Mouse (Mus musculus) hindbrain, embryonic 12.5 days (tissue): ENCODE results near the gene Fam219b. TPM values are rescaled to one million over a fixed set of nuclear protein-coding genes. Genes with fewer than 3 reads are reported as not detected.

Source experiments
- ATAC-seq: fragments of 200-750 bp; cut with Nextera tagmentation; 2 replicates; pipeline ENCODE4 v1.8.0; 2017; ENCODE audit warnings: moderate TSS enrichment; ENCODE audit not compliant: low FRiP score
- H3K27ac ChIP-seq: fragments of 300-500 bp; sonication (generic); 2 replicates; pipeline ENCODE4 v1.5.1; 2016; ENCODE audit warnings: mild to moderate bottlenecking
- H3K27me3 ChIP-seq: fragments of 300-500 bp; sonication (generic); 2 replicates; pipeline ENCODE4 v1.6.1; 2016; ENCODE audit warnings: mild to moderate bottlenecking
- H3K36me3 ChIP-seq: fragments of 300-500 bp; sonication (generic); 2 replicates; pipeline ENCODE4 v1.6.1; 2016; ENCODE audit warnings: mild to moderate bottlenecking
- H3K4me1 ChIP-seq: fragments of 300-500 bp; sonication (generic); 2 replicates; pipeline ENCODE4 v1.6.1; 2016
- H3K4me2 ChIP-seq: fragments of 300-500 bp; sonication (generic); replicated peaks from 2 replicates; pipeline ENCODE4 v1.6.1; 2016; ENCODE audit warnings: mild to moderate bottlenecking
- H3K4me3 ChIP-seq: fragments of 300-500 bp; sonication (generic); 2 replicates; pipeline ENCODE4 v1.5.1; 2016; ENCODE audit warnings: mild to moderate bottlenecking
- H3K9ac ChIP-seq: fragments of 300-500 bp; sonication (generic); 2 replicates; pipeline ENCODE4 v1.6.1; 2016; ENCODE audit warnings: mild to moderate bottlenecking, moderate library complexity
- H3K9me3 ChIP-seq: fragments of 300-500 bp; sonication (generic); replicated peaks from 2 replicates; pipeline ENCODE4 v1.6.1; 2016; ENCODE audit warnings: mild to moderate bottlenecking
- WGBS: fragments of 180-500 bp; shearing (Covaris S2); methylation state at CpG from one replicate; pipeline ENCODE4 v1.1.7; 2016; 5-methylcytosine and 5-hydroxymethylcytosine counted together
- polyA plus RNA-seq: library from polyadenylated mRNA; unstranded; fragments of >200 nt; fragmentation: Nextera tagmentation; extraction: Ambion mirVana; gene quantifications from 2 replicates; pipeline ENCODE4 v1.2.1, GENCODE M21; 2016

Gene Fam219b
- polyA plus RNA-seq, 1 experiment from 2014 or later, result 20.0 TPM

DNA sequence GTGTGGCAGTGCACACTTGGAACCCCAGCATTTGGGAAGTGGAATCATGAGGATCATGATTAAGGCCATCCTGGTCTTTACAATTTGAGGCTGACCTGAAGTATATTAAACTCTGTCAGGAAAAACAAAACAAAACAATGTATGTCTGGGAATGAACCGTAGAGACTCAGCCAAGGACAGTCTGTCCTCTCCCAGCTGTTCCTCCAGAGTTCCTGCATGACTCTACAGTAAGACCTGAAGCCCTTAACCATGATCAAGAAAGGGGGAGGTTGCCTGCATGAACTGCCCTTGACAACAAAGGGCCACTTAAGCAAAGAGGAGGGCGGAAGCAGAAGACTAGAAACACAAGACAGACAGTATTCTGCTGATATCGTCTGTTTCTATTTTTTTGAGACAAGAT lies 38.2 kb downstream of the Fam219b start:
- no peaks in the 10 kb centered on the region for H3K9me3 ChIP-seq
- H3K4me1 ChIP-seq, result no peaks in the 10 kb centered on the region
- H3K4me3 ChIP-seq, result no peak overlapping the region
- H3K36me3 ChIP-seq, result peaks cover 47% of the 10 kb centered on the region
- H3K9ac ChIP-seq, result no peak overlapping the region
- 80% methylated on average over 3 of the region's 3 CpGs for WGBS
- ATAC-seq, result no peak
- H3K4me2 ChIP-seq, result no peak overlapping the region
- H3K27ac ChIP-seq, result no peak overlapping the region
- H3K27me3 ChIP-seq, result no peaks in the 10 kb centered on the region

DNA sequence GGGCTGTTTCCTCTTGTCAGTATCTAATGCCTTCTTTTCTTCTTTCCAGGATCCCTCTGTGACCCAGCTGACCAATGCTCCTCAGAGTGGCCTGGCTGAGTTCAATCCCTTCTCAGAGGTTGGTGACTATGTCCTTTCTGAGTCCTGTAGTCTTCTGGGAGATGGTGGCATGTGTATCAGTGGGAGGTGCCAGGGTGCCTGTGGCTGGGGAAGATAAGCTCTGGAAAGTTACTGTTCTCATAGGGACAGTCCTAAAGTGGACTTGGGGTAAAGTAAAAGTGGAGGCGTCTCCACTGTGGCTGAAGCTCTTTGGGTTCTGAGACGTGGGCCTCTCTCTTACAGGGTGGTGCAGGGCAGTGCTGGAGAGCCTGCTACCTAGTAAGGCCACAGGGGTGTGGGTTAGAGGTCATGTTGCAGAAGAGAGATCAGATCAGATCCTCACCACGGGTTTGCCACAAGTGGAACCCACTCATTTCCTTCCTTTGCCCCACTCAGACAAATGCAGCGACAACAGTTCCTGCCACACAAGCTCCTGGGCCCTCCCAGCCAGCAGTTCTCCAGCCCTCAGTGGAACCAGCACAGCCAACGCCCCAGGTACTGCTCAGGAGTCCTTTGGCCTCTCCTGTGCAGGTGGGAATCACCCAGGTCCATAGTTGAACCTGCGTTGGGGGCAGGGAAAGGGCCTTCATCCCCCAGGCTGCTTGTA lies 40.0 kb downstream of the Fam219b start:
- H3K27me3 ChIP-seq, result no peaks in the 10 kb centered on the region
- WGBS, result 83% methylated on average over 6 of the region's 6 CpGs
- H3K9ac ChIP-seq, result no peak overlapping the region
- H3K4me3 ChIP-seq, result no peak overlapping the region
- peaks cover 54% of the 10 kb centered on the region for H3K36me3 ChIP-seq
- ATAC-seq, result no peak
- no peaks in the 10 kb centered on the region for H3K9me3 ChIP-seq
- H3K4me1 ChIP-seq, result no peaks in the 10 kb centered on the region
- no peak overlapping the region for H3K4me2 ChIP-seq
- H3K27ac ChIP-seq, result no peak overlapping the region

DNA sequence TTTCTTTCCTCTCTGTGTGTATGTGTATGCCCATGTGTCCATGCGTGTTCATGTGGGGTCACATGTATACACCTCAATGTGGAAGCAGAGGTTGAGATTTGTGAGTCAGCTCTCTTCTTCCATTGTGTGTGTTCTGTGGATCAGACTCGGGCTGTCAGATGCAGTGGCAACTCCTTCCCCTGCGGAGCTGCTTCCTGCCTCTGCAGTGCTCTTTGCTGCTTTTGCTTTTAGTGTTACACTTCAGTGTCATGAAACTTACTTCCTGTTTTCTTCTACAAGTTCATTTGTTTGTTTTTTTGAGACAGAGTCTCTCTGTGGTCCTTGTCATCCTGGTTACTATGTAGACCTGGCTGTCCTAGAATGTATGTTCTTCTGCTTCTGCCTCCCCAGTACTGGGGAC lies 47.7 kb downstream of the Fam219b start:
- Histone ChIP-seq H3K4me1 (peaks cover 10% of the 10 kb centered on the region), H3K36me3 (peaks cover 70% of the 10 kb centered on the region), H3K4me3 (no peak overlapping the region), H3K4me2 (no peak overlapping the region), H3K9me3 (no peaks in the 10 kb centered on the region), H3K27me3 (no peaks in the 10 kb centered on the region), H3K27ac (no peak overlapping the region), H3K9ac (no peak overlapping the region)
- 88% methylated on average over 3 of the region's 3 CpGs for WGBS
- ATAC-seq, result no peak

DNA sequence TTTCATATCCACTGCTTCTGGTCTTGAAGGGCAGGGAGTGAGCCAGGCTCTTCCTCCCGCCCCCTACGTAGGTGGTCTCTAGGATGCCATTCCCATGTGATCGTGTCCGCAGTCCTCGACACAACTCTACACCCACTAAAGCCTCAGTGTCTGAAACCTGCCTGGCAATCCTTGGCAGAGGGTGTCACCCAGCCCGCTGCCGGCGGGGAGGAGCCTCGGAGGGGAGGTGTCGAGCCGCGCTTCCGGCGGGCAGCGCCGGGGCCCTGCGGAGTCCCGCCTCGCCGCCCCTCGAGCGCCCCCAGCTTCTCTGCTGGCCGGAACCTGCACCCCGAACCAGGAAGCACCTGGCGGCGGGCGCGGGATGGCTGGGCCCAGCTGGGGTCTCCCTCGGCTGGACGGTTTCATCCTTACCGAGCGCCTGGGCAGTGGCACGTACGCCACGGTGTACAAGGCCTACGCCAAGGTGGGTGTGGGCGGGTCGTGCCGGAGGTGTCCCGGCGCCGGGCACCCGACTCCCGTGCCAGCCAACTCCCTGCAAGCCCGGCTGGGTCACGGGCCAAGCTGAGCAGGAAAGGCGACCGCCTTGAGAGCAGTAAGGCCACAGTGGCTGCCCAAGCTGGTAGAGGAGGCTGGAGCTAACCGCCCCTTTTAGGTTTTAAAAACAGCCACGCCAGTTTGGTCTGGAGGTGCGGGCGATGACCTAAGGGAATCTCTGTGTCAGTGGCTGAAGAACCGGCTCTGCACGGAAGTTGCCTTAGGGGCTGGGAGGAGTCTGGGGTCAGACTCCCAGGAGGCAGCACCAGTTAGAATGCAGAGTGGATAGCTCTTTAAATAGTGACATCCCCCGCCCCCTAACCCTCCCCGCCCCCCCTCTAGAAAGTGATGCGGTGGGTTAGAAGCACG lies 52.1 kb downstream of the Fam219b start, which contains the start of gene Ulk3:
Ulk3 (plus strand) TSS at position 229 of the 903 bp plus-strand sequence.
- peaks cover 47% of the 10 kb centered on the region for H3K36me3 ChIP-seq
- H3K4me3 ChIP-seq, result peak within 1 kb of the TSS; percentile 71
- under 1% methylated on average over 45 of the region's 58 CpGs for WGBS
- peak within 1 kb of the TSS; percentile 75 for H3K27ac ChIP-seq
- H3K4me1 ChIP-seq, result peaks cover 23% of the 10 kb centered on the region
- H3K4me2 ChIP-seq, result peak within 1 kb of the TSS; percentile 92
- peak within 1 kb of the TSS; percentile 84 for H3K9ac ChIP-seq
- H3K9me3 ChIP-seq, result no peaks in the 10 kb centered on the region
- no peaks in the 10 kb centered on the region for H3K27me3 ChIP-seq
- ATAC-seq, result peak; percentile 83

DNA sequence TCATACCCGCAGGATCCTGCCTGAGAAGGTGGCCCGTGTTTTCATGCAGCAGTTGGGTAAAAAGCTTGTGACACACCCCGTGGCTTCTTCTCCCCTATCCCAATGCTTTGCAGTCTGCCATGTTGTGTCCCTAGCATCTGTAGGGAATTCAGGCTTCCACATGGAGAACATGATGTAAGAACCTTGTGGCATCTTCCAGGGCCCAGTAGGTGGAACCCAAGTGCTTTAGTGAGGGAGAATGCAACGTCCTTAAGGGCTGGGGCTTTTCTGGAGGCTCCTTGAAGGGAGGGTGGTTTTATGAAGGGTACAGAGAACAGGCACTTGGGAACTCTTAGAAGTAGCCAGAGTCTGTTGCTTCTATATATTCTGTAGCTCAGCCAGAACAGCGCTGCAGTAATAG lies 53.4 kb downstream of the Fam219b start:
- H3K4me2 ChIP-seq, result peak overlapping the region; percentile 92; the same call in 1 of the 2 replicates
- ATAC-seq, result no peak
- no peak overlapping the region; the same call in 1 of the 2 replicates for H3K9ac ChIP-seq
- H3K27ac ChIP-seq, result no peak overlapping the region
- H3K36me3 ChIP-seq, result peaks cover 42% of the 10 kb centered on the region
- H3K4me1 ChIP-seq, result peaks cover 23% of the 10 kb centered on the region
- no peaks in the 10 kb centered on the region for H3K27me3 ChIP-seq
- H3K4me3 ChIP-seq, result 0 out of 2 replicates have a peak overlapping the region, but pooled peaks have one; percentile 71
- no peaks in the 10 kb centered on the region for H3K9me3 ChIP-seq
- WGBS, result 39% methylated on average over 5 of the region's 5 CpGs

Other genes starting within 250 kb of the Fam219b start
- gene Ppcdc, start 97.4 kb upstream of the Fam219b start, polyA plus RNA-seq, result 20.0 and 24.6 TPM in 2 replicates
- gene Scamp5, start 69.5 kb upstream of the Fam219b start, polyA plus RNA-seq, result 47.5 and 49.9 TPM in 2 replicates
- 7.3 and 7.6 TPM in 2 replicates for gene Rpp25, start 33.5 kb upstream of the Fam219b start, polyA plus RNA-seq
- 655 and 680 TPM in 2 replicates for gene Cox5a, start 16.3 kb upstream of the Fam219b start, polyA plus RNA-seq
- gene Mpi, start 15.2 kb downstream of the Fam219b start, polyA plus RNA-seq, result 59.2 and 61.4 TPM in 2 replicates
- gene Scamp2, start 23.4 kb downstream of the Fam219b start, polyA plus RNA-seq, result 61.9 and 63.3 TPM in 2 replicates
- gene Ulk3, start 51.9 kb downstream of the Fam219b start, polyA plus RNA-seq, result 20.0 and 20.1 TPM in 2 replicates
- 0.08 and 0.27 TPM in 2 replicates for gene Cplx3, start 68.8 kb downstream of the Fam219b start, polyA plus RNA-seq
- not detected in 2 replicates for gene Lman1l, start 83.2 kb downstream of the Fam219b start, polyA plus RNA-seq
- 38.3 and 41.6 TPM in 2 replicates for gene Csk, start 116.1 kb downstream of the Fam219b start, polyA plus RNA-seq
- gene Cyp1a2, start 146.2 kb downstream of the Fam219b start, polyA plus RNA-seq, result not detected in 2 replicates
- 0.12 TPM in 1 of 2 replicates, not detected in the other for gene Cyp1a1, start 150.4 kb downstream of the Fam219b start, polyA plus RNA-seq
- 39.4 and 40.3 TPM in 2 replicates for gene Edc3, start 171.0 kb downstream of the Fam219b start, polyA plus RNA-seq
- gene Clk3, start 228.3 kb downstream of the Fam219b start, polyA plus RNA-seq, result 81.8 and 82.5 TPM in 2 replicates